Mouse (Mus musculus) embryo, embryonic 9.5 days (tissue): Measurements from ENCODE around the gene Lztr1.
"Not testable (repeated sequence)": the region's sequence is repeated elsewhere in the genome, so short reads cannot be mapped to it uniquely, and the experiment has no call there.

Source experiments
- DNase-seq: peaks from one replicate; pipeline ENCODE4 v3.0.0-alpha.2; 2017; ENCODE audit errors: extremely low spot score

Gene Lztr1

DNA sequence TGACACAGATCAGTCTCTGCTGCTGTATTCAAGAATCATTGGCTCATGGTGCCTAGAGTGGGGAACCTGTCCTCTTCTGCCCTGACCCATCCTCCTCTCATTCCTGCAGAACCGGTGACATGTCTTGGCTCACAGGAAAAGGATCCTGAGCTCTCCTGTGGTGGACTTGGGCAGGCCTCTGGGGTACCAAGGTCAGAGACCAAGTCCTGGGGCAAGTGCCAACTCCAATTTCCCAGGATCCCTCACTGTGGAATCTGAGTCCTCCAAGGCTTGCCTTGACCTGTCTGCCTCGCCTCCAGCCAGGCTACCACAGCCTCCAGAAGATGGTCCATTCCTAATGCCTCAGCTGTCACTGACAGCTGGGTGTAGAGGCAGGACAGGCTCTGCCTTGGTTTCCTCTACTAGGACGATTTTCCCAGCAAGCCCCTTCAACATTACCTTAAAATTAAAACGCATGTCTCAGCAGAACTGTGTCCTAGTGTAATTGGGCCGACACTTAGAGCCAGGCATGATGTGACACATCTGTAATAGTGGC, 1.4 kb upstream of the Lztr1 start:
- DNase-seq, result no peak

DNA sequence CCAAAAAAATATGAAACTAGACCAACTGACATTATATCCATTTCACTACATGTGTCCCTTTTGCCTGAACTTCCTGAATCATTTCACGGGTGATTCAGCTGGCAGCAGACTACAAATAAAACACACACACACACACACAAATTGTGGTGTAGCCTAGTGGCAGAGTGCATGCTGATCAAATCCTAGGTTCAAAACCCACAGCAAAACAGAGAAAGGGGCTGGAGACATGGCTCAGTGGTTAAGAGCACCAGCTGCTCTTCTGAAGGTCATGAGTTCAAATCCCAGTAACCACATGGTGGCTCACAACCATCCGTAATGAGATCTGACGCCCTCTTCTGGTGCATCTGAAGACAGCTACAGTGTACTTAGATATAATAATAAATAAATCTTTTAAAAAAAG, 457 bp upstream of the Lztr1 start:
- DNase-seq, result not testable (repeated sequence)

DNA sequence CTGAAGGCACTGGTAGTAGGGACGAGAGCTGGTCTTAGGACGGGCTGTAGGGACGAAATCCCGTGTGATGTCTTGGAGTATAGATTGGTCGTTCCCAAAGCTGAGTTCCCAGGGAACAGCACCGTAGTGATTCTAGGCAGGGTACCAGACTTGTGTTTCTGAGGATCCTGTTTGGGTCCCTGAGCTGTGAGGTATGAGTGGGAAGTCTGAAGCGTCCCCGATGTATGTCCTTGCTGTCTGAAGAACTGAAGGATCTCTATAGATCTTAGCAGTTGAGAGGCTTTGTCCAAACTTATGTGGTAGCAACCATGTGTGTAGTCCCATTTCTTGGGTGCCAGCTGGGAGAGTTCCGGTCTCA, 731 bp downstream of the Lztr1 start:
- DNase-seq, result no peak

DNA sequence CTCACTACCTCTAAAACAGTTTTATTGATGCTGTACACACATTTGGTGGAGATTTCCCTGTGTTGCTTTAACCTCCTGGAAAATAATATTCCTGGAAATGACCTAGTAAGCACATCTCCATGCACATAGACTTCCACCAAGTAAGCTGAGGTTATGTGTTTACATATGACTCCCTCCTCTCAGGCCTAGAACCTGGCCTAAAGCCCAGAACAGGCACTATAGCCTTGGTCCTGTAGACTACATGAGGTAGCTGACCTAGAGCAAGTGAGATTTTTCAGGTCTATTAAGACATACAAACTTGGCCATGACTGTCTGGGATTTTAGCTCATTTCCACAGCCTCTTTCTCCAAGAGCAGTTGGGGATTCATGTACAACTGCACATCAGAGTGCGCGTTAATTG, 1.7 kb downstream of the Lztr1 start:
- DNase-seq, result no peak

DNA sequence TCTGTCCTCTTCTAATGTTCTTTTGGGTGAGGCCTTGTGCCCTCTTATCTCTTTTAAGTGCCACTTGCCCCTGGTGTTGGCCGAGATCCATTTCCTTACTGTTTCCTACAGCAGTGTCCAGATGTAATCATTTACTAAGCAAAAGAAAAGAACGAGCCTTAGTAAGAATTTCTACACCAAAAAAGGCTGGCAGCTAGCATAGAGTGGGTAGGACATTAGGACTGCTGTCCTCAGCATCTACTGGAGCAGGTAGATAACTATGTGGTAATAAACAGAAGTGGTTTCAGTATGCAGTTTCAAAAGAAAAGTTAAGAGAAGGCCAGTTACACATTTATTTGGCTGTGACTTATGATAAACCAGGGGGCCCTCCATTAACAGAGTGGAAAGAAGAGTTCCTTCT, 2.2 kb downstream of the Lztr1 start:
- DNase-seq, result no peak

DNA sequence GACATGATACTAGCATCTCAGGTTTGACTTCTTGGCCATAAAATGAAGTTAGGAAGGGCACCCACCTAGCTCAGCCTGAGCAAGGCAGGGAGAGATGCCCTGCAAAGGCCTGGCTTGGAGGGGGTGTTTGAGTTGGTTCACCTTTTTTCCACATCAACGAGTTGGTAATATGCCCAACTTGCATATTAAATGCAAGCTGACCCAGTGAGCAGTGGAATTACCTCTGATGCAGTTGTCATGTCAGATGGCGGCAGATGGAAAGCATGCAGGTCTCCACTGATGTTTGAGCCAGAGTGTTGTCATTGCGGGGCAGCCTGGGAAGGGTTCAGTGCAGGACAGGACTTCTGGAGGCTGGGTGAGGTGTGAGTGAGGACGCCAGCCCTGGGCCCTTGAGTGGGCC, 2.9 kb downstream of the Lztr1 start:
- no peak for DNase-seq

DNA sequence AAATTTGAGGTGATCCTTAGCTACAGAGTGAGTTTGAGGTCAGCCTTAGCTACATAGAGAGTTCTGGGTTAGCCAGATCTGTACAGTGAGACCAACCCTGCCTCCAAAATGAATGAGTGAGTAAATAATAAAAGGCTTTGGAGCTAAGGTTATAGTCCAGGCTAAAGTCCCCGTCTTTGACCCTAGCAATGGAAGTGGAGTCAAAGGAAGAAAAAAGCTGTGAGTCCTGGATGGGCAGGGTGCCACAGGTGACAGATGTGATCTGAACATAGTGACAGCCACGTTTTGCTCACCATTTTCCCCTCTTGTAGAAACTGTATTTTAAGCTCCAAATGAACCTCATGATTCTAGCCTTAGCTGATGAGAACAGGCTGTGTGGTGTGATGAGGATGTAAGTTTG, 10.4 kb downstream of the Lztr1 start:
- DNase-seq, result no peak

DNA sequence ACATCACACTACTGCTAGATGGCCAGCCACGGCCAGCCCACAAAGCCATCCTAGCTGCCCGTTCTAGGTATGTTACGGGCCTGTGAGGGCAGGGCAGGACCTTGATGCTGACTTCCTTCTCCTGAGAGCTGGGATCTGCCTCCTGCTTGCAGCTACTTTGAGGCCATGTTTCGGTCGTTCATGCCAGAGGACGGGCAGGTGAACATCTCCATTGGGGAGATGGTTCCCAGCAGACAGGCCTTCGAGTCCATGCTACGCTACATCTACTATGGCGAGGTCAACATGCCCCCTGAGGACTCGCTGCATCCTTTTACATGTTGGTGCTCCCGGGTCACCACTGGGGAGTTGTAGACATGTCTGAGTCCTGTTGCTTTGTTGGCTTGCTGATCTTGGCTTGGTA, 15.7 kb downstream of the Lztr1 start:
- DNase-seq, result no peak

DNA sequence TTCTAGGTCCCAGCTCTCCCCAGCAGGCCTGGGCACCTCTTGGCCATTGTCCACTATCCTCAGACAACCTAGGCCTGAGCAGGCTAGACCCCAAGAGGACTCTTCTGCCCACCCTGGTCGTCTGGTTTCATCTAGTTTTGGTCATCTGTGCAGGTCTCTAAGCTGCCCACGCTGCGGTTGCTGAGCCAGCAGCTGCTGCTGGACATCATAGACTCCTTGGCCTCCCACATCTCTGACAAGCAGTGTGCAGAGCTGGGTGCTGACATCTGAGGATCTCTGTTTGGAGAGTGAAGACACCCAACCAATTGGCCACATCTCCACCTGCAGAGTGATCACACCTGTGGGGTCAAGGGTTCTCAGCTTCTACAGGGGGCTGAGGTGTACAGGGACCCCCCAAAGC, 17.0 kb downstream of the Lztr1 start:
- DNase-seq, result no peak

DNA sequence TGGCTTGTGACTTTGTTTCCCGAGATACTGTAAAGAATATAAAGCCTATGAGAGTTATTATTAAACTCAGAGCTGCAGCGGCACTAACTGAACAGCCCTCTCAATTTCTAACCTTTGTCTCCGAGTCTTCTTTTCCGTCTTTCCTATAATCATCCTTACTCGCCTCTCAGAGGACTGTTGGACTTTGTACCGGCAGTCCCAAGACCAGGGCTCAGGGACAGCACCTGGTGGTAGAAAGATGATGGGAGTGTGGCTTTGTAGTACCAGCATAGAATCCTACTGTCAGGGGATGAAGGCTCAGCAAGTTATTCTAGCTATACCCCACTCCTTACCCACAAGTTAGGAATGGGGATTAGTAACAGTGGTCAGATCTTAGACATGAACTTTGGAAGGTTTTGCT, 17.7 kb downstream of the Lztr1 start:
- no peak for DNase-seq

DNA sequence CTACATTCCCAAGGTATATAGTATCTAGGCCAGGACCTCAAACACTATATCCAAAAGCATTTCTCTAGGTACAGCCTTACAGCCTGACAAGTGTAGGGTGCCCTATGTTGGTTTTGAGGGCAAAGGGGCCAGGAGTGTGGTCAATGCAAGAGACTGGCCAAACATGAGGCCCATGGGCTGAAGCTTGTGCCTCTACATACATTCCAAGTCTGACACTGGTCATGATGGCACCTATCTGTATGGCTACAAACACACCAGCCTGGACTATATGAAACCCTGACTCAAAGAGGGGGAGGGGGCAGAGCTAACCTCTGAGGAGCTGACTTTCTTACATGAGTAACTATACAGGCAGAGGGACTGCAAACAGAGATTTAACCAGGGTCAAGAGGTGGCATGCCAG, 19.1 kb downstream of the Lztr1 start:
- DNase-seq, result no peak

DNA sequence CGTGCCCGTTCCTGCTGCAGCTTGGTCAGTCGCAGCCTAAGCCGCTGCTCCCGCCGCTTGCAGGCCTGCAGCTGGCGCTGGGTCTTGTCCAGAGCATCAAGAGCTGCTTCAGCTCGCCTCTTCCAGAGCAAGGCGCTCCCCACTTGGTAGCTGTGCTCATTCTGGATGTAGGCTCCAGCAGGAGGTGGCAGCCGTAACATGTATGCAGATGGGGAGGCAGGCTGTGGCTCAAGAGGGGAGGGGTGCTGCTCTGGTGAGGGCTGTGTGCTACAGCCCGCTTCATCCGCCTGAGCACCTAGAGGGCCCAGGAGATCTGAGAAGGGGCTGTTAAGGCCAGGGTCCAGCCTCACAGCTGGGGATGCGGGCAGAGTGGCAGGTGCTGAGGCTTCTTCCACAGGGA, 19.8 kb downstream of the Lztr1 start:
- no peak for DNase-seq

DNA sequence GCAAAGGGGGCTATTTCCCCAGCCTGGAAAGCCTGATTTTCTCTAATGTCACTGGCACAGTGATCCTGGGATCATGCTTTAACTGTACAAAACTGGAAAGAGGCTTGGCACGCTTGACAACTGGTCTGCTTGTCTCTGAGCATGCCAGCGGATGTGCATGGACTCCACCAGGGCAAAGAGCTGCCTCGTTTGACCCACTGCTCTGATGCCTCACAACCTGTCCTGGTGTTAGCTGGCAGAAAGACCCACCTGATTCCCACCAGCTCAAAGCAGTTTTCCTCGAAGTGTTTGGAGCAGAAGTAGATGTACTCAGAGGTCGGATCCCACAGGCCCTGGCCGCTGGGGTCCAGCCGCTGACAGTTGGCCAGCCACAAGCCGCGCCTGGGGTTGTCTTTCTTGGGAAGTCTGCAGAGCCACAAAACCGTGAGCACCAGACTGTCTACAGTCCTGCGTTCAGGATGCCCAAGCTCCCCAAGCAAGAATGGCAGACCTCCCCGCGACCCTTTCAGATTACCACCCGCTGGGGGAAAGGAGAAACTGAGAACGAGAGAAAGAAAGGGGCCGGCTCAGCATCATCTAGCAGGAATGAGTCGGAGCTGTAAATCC, 21.6 kb downstream of the Lztr1 start:
- no peak for DNase-seq

DNA sequence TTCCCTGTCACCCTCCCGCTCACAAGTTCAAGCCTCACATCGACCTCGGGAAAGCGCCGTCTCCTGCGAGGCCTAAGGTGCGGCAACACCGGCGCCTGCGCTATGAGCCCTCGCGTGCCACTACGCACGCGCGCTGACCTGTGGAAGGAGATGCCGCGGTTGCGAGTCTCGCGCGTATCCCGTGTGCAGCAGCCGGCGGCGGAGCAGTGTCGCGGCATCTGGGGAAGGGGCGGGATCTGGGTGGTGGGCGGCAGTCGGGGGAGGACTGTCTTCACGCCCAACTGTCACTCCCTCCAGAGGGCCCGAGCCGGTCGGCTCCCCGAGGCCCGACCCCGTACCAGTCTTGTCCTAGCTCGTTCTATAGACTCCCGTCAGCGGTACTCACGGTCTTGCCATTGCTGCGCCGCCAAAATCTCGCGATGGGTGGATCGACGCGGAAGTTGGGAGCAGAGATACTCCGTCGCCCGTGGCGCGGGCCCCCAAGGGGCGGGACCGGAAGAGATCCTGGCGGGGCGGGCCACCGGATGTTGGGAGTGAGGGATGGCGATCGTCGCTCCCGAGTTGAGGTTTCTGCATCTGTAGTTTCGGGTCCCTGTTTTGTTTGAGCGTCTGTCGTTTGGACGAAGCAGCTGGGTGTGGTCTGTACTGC, 22.3 kb downstream of the Lztr1 start, which contains the start of gene Thap7:
Thap7 (minus strand) TSS at position 497 of the 649 bp plus-strand sequence.
- DNase-seq, result peak; percentile 97

DNA sequence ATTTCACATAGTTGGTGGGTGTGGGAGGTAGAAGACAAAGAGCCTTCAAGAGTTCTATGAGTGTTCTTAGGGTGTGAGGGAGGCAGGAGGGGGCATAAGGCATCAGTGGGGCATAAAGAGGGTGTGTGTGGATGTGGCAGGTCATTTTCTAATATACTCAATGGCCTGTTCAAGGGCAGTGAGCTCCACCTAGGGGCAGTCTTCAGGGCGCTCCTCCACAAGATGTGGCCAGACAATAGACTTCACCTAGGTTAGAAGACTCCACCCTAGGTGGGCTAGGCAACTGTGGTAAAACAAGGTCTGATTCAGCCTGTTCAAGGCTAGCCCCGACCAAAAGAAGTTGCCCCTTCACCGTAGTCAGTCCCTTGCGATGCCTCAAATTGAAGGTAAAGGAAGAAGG, 23.8 kb downstream of the Lztr1 start:
- no peak for DNase-seq

DNA sequence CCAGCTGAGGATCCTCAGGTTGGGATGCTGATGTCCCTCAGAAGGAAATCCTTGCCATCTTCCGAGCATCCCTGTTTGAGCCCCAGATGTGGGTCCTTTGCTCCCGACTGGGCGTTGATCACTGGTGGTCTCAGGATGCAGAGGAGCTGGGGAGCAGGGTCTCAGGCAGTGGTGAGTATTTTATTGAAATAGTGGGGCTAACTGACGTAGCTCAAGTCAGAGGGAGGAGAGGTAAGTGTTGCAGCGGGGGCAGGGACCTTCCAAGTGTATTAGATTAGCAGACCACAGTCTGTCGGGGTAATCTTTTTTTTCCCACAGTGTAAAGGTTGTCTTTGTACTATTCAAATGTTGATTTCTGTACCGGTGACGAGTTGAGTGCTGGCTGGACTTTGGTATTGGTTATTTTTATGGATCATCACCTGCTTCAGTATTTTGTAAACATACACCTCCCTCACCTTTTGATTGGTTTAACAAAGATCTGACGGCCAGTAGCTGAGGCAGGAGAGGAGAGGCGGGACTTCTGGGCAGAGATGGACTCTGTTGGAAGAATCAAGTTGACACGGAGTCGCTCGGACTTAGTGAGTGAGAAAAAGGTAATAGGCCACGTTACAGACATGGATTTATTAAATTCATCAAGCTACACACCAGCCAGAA, 24.3 kb downstream of the Lztr1 start:
- no peak for DNase-seq

DNA sequence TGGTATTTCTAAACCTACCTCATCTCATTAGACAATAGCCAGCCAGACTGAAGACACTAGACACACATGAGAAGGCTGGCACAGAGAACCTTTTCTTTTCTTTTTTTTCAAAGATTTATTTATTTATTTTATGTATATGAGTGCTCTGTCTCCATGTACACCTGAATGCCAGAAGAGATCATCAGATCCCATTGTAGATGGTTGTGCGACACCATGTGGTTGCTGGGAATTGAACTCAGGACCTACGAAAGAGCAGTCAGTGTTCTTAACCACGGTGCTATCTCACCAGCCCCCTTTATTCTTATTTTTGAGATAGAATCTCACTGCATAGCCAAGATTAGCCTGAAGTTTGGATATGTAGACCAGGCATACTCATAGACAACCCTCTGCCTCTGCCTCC, 28.1 kb downstream of the Lztr1 start:
- DNase-seq, result no peak

DNA sequence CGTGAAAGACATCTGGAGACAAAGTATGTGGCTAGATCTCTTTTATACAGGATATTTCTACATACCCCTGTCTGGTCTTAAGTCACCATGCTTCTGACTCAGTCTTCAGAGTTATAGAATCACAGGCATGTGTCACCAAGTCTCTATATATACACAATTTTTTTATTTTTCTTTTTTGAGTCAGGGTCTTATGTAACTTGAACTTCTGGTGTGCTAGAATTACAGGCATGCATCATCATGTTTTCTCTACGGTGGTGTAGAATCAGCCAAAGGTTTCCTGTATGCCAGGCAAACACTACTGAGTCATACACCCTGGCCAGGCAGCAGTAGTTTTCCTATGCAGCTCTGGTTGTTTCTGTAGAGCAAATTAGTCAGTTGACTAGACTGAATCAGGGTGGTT, 34.1 kb downstream of the Lztr1 start:
- no peak for DNase-seq

DNA sequence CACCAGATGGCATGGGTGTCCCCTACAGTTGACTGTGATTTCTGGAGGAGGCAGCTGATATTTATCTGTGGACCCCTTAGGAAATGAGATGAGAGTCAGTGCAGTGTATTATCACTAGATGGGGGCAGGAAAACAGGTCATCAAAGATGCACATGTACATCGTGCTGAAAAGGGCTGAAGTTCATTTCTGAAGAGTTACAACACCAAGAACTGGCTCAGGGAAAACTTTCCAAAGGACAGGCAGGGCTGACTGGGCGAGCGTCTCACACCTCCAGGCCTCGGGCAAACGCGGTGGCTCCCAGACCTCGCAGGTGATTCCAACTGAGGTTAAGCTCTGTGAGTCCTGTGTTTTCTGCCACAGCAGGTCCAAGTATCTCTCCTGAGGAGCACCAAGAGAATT, 44.3 kb downstream of the Lztr1 start:
- no peak for DNase-seq

DNA sequence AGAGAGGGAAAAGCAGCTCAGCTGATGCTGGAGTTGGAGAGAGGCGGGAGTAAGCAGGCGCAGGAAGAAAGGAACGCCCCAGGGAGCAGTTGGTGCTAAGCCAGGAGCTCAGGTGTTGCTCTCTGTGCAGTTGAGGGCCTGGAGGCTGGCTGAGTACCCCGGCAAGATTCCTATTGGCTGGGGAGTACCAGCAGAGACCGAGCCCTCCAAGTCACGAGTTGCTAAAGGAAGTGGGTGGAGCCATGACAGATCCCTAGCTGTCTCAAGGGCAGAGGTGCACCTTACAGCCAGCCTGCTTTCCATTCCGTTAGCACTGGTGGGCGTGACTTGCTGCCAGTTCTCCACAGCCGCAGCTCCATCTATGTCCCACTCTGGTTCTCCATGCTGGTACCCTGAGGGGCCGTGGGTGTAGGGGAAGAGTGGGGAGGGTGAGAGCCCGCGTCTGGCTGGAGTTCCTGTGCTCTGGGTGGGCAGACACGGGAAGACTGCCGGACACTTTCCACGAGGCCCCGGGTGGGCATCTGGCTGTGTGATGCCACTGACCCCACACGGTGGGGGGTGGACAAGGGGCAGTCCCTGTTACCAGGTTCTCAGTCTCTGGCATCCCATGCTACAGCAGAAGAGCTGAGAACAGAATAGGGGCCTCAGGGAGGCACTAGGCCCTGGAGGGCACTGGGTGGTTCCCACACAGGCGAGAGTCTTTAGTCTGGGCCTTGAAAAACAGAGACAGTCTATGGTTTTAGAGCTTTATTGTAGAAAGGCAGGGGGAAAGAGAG, 45.6 kb downstream of the Lztr1 start:
- peak; percentile 64 for DNase-seq

DNA sequence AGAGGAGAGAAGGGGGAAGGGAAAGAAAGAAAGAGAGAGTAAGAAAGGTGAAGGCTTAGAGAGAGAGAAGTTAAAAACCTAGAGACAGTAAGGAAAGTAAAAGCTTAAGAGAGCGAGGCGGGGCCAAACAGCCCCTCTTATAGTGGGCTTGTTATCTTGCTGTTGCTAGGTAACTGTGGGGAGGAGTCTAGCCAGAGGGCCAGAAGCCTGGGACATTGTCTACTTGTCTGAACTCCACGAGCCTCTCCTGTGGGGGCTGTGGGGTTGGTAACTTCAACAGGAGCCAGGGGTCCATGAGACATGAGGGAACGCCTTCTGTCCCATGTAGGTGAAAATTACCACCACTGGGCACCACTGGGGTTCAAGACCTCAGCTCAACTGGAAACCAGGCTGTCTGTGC, 46.2 kb downstream of the Lztr1 start:
- peak; percentile 46 for DNase-seq

DNA sequence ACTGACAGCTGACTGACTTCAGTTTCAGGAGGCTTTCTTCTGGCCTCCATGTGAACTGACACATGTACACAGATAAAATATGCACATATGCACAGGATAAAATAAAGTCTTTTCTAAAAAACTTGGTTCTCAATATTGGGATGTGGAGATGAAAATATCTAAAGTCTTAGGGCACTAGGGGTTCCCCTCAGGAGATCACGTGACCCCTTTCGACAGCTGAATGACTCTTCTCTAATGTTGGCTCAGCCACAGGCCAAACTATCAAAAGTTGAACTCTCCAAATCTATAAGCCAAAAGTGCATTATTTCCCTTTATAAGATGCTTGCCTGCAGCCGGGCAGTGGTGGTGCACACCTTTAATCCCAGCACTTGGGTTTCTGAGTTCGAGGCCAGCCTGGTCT, 47.7 kb downstream of the Lztr1 start:
- DNase-seq, result no peak

DNA sequence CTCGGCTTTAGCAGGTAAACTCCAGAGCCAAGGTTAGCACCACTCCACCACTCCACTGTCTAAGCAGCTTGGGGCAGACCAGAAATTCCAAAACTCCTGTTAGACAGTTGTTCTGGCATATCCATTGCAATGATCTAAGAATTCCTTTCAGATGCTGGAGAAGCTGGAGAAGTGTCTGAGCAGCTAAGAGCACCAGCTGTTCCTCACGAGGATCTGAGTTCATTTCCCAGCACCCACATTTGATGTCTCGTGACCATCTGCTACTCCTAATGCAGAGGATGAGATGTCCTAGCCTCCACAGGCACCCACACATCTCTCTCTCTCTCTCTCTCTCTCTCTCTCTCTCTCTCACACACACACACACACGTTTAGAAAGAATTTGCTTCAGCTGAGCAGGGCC, 48.4 kb downstream of the Lztr1 start:
- no peak for DNase-seq
